Mouse (Mus musculus): ENCODE measurements at regions not wholly inside any gene's neighbourhood (a gene's known extent, or its start where the extent isn't known, plus 50 kb on each side); places are given as distances from the start of the nearest gene placed in this dataset.

GRCm38 (mm10) chr4:55738714-55739113, 206.4 kb upstream of the Klf4 start:
- TF ChIP-seq CHD2 (IDR thresholded peaks at IDR 0.05; ENCODE audit: low read depth, low read length) (no peak), HCFC1 (IDR thresholded peaks at IDR 0.05; ENCODE audit: borderline replicate concordance, insufficient read depth, low read length) (no peak)
